Mouse (Mus musculus) ovary, postnatal 36 days (tissue): ENCODE data around the gene Tsc2.
A peak's percentile ranks its signal among the peaks of the same experiment; 100 is the strongest.
"Not testable (repeated sequence)": the region's sequence is repeated elsewhere in the genome, so short reads cannot be mapped to it uniquely, and the experiment has no call there.

Source experiments
- DNase-seq: peaks from one replicate; pipeline ENCODE4 v3.0.0; 2022; ENCODE audit warnings: low spot score, mixed read lengths

The Tsc2 gene

GRCm38 (mm10) chr17:24632167-24632812, at the start of gene Tsc2, which contains the start of gene Nthl1:
Tsc2 (minus strand) TSS chr17:24632630.
Nthl1 (plus strand) TSS chr17:24632680.
- peak; percentile 84 for DNase-seq

GRCm38 (mm10) chr17:24677500-24678080, 45.2 kb upstream of the Tsc2 start:
- DNase-seq = no peak

DNA sequence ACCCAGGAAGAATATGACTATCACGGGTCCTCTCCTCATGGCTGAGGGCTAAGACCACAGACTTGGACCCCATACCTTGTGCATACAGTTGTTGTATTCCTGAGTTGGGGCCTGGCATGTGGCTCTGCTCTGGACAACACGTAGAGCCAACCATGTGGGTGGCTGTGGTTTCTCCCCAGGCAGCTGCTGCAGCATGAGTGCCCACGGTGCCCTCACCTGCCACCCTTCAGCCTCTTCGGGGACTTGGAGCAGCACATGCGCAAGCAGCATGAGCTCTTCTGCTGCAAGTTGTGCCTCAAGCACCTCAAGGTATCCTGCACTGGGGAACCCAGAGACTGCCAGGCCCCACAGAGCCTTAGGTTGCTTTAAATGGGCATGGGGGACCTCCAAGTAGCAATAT, 44.4 kb upstream of the Tsc2 start:
- no peak for DNase-seq

DNA sequence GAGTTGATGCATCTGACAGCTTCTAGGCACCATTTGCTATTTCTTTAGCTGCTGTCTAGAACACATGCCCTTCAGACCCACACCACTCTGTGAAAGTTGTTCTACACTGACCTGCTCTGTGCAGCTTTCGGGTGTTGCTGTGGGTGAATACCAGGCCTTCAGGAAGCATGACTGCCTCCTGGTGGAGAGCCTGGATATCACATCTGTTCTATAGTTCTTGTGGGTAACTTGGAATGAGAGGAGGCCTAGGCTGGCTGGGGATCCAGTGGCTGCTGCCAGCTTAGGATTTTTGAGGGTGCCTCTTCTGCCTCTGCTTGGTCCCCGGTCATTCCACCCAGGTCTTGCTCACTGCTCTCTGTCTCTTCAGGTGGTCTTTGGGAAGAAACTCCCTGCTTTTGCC, 43.8 kb upstream of the Tsc2 start:
- DNase-seq = peak; percentile 35

- DNase-seq = no peak
These were observed 41.8 kb upstream of the Tsc2 start for GRCm38 (mm10) chr17:24674277-24674676.

DNA sequence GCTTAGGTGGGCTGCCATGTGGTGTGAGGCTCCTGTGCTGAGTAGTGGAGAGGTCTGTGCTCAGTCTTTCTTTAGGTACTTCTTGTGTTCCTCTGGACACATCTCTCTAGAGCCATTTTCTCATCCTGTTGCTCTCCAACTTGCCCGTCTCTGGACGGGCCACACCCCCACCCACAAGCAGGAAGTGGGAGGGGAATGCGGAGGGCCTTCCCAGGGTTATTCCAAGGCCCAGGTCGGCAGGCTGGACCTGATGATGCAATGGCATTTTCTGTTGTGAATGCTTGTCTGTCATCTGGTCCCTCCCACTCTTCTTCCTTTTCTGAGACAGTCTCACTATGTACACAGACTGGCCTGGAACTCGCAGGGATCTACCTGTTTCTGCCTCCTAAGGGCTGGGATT, 39.7 kb upstream of the Tsc2 start:
- peak; percentile 38 for DNase-seq

GRCm38 (mm10) chr17:24671346-24671745, 38.9 kb upstream of the Tsc2 start:
- DNase-seq = no peak

DNA sequence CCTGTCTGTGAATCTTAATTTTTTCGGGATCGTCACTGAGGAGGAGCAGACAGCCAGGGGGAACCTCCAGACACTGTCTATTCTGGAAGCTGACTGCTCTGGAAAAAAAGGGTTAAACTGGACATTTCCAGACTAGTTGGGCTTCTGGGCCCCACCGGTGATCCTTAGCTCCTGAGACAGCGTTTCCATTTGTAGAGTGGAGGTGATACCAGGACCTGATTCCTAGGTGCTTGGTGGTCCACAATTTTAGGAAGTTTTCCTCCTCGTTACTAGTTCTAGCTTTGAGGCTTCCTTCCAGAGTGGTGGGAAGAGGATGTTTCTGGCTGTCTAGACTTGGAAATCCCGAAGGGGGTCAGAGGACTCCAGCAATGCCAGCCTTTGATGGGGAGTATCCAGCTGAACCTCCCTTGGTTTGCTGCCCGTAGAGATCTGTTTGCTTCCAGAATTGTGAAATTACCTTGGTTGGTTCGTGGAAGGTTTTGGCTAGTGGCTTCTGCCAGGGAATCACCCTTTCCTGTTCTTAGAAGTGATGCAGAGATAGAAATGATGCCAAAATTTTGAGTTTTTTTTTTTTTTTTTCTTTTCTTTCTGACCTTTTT, 37.9 kb upstream of the Tsc2 start:
- DNase-seq = no peak

- DNase-seq = peak; percentile 95
These were observed 37.3 kb upstream of the Tsc2 start, which contains the start of gene Zfp598 for GRCm38 (mm10) chr17:24669545-24670245. Zfp598 (plus strand) TSS chr17:24669687.

DNA sequence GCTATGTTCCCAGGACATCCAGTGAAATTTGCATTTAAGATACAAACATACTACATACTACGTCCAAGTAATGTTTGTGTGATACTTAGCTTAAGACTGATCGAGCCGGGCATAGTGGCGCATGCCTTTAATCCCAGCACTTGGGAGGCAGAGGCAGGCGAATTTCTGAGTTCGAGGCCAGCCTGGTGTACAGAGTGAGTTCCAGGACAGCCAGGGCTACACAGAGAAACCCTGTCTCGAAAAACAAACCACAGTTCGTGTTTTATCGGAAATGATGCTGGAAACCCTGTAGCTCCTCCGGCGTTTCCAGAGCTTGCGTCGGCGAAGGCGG, 36.7 kb upstream of the Tsc2 start:
- DNase-seq = not testable (repeated sequence)

- DNase-seq = peak; percentile 31
These were observed 35.0 kb upstream of the Tsc2 start for GRCm38 (mm10) chr17:24667416-24667815.

GRCm38 (mm10) chr17:24667011-24667410, 34.6 kb upstream of the Tsc2 start:
- not testable (repeated sequence) for DNase-seq

DNA sequence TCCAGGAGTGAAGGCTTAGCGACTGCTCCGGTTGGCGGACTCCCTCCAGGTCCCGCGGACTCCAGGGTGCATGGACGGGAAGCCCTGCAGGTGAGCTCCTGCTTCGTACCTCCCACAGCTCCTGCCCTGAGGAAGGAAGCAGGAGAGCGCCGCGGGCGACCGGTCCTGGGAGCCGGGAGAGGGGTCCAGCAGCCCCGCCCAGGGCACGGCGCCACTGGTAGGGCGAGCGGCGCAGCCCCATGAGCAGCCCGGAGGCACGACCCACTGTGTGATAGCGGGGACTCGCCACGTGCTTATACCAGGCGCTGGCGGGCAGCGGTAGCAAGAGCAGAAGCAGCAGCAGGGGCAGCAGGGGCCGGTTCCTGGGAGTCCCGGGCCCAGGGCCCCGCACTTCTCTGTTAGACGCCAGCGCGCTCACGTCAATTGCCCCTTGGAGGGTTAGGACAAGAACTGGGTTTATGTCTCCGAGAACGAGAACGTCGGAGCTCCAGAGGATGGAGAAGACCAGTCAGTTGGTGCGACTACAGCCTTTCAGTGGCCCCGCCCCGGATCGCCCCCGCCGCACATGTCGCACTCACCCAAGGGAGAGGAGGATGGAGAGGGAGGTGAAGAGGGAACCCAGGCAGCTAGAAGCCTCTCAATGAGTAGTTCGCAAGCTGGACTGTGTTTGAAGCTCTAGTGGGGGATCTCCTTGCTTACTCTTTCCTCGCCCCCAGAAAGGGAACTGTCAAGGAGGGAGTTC, 25.8 kb upstream of the Tsc2 start, which contains the start of gene Npw:
Npw (minus strand) TSS at position 441 of the 742 bp plus-strand sequence.
- DNase-seq = peak; percentile 40

DNA sequence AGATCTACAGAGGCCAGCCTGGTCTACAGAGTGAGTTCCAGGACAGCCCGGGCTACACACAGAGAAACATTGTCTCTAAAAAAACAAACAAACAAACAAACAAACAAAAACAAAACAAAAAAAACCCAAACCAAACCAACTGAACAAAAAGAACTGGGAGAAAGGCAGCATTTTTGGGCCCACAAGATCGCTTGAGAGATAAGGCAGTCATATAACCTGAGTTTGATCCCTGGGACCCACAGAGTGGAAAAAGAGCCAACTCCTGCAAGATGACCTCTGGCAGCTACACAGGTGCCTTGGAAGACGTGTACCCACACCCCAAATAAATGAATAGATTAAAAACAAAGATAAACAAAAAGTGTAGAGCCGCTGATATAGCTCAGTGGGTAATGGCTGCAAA, 22.5 kb upstream of the Tsc2 start:
- no peak for DNase-seq

- peak; percentile 71 for DNase-seq
These were observed 21.7 kb upstream of the Tsc2 start for GRCm38 (mm10) chr17:24653967-24654710.

DNA sequence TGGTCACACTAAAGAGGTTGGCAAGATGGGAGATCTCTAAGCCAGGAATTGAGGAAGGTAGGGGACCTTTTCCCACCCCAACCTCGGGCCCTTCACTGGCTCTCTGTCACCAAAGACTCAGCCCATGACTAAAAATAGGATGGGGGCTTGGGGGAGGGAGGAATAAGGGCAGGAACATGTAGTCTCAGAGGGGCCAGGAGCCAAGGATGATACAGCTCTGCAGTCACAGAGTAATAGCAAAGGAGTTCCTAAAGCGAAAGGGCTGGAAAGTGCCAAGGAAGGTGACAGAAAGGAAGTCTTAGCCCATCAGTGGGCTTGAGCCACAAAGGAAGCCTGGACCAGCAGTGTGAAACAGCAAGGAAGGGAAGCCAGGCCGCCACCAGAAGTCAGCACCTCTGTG, 19.4 kb upstream of the Tsc2 start:
- no peak for DNase-seq

DNA sequence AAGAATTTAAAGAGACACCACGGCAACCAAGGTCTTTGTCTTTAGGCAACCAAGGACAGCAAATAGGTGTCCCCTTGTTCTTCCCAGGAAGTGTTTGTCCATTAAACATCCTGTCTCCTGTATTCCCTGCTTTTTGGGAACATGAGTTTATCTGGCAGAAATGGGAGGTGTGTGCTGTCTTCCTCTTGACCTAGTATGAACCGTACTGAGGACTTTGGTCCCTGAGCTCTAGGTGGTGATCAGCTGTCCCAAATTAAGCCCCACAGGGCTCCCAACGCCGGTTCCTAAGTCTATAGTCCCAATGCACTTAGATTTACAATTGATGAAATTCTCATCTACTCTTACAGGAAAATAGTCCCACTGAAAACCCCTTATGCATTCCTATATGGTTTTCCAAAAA, 18.3 kb upstream of the Tsc2 start:
- DNase-seq = no peak

DNA sequence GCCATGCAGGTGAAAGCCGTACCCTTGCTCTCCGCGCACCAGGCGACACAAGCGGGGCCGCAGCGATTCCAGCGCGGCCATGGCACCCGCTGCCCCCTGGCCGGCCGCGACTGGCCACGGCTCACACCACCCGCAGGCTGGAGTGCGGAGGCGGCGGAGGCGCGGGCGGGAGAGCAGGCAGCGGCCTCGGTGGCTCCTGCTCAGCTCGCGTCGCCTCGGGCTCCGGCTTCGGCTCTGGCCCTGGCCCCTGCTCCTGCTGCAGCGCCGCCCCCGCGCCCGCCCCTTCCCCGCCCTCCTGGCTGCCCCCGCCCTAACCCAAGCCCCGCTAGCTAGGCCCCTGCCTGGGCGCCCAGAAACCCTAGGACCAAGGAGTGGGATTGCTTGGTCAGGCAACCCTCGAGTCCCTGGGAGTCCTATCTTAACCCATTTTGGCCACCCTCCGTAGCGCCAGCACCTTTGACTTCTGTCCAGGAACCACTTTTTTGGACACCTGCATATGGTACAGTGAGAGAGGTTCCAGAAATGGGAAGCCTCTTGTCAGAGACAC, 17.7 kb upstream of the Tsc2 start, which contains the start of gene Slc9a3r2:
Slc9a3r2 (minus strand) TSS at position 258 of the 547 bp plus-strand sequence.
- peak; percentile 71 for DNase-seq

GRCm38 (mm10) chr17:24649581-24650069, 17.2 kb upstream of the Tsc2 start:
- peak; percentile 59 for DNase-seq

- DNase-seq = no peak
These were observed 16.4 kb upstream of the Tsc2 start for GRCm38 (mm10) chr17:24648731-24649377.
